Mouse (Mus musculus) urinary bladder, postnatal 14 days (tissue): ENCODE data around the gene Hacd4.

ENCODE experiments used
- DNase-seq: peaks from one replicate; pipeline ENCODE4 v3.0.0; 2021; ENCODE audit warnings: low spot score

The Hacd4 gene

DNA sequence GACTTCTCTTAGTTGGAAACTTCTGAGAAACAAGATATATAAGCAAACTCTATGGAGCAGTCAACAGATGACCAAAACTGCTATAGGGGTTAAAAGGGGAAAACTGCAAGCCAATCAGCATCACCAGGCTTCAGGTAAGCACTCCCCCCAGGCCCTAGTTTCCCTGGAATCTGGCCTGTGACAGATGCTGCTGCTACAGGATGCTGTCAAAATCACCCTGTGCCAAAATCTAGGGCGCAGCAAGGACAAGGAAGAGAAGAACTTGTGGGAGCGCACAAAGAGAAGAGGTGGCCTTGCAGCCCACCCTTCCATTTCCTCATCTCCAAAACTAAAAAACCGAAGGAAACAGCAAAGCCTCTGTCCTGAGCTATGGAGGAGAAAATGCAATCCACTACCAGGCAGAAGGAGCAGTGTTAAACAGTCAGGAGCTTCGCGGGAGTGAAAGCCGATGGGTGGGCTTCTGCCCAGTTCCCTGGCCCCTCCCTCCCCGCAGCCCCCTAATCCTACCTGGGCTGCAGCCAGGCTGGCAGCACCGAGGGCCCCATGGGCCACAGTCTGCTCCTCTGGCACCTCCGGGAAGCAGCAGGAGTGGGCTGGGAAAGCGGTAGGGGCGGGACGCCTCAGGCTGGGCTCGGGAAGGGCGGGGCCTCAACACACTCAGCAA lies at the start of gene Hacd4:
Gene Hacd4 (minus strand): TSS at position 603 of the 664 bp plus-strand sequence.
- DNase-seq = peak; percentile 85

DNA sequence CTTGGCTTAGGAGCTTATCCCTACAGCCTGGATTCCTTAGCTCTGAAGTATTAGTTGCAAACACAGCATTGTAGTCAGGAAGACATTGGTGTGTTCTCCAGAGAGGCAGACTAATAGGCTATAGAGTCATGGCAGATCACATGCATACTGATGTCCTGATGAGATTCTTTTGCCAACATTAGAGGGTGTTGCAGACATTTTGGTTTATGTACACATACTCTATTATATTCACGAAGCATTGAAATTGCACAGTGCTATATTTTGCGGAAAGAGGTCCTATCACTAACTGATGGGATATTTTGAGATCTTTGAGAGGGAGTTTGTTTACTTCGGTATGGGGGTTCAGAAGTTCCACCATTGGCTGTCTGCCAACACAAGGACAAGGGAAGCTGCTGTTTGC lies 49.4 kb upstream of the Hacd4 start:
- DNase-seq = no peak

DNA sequence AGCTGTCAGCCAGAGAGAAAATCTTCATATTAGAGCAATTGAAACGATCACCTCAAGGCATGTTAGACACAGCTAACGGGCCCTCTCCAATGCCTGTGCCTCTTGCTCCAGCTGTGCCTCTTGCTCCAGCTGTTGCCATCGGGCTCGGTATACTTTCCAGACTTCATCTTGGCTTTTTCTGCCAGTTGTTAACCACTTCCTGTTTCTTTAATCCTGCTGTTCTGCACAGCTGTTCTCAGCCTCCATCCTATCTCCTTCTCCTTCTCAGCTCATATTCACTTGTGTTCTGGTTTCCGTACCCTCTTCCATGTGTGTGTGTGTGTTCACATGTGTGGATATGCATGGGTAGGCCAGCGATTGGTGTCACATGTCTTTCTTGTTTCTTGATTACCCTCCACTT lies 41.4 kb upstream of the Hacd4 start:
- DNase-seq = no peak

DNA sequence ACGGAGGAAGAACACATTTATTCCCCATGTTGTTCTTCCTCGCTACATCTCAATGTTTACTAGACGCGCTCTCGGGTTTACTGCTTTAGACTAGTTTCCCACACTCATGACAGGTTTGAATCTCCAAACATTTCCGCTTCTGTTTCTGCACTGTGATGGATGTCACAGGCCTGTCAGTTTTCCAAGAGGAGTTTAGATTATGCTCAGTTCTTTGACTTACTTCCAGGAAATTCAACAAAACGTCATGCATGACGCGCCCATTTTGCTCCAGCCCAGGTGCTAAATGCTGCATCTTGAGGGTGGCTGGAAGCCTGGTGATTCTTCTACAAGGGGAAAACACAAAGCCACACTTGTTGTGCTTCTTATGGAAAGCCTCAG lies 40.1 kb upstream of the Hacd4 start:
- DNase-seq = no peak

DNA sequence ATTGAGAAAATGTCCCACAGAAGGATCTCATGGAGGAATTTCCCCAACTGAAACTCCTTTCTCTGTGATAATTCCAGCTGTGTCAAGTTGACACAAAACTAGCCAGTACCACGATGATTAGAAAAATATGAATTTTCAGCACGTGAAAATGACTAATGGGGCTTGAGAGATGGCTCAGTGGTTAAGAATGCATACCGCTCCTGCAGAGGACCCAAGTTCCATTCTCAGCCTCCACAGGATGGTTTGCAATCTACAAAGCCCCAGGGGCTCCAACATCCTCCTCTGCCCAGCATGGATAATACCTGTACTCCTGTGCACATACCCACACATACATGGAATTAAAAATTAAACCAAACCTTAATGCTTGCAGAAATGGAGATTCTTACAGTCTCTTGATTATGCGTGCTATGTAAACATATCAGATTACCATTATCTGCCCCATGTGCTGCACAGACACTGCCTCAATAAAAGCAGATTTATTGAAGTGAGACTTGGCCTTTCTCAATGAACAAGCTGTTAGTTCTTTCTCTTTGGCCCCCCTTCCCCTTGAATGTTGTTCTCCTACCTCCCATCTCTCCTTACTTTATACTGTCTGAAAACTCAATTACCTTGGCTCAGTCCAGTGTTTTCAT lies 39.6 kb upstream of the Hacd4 start:
- no peak for DNase-seq

DNA sequence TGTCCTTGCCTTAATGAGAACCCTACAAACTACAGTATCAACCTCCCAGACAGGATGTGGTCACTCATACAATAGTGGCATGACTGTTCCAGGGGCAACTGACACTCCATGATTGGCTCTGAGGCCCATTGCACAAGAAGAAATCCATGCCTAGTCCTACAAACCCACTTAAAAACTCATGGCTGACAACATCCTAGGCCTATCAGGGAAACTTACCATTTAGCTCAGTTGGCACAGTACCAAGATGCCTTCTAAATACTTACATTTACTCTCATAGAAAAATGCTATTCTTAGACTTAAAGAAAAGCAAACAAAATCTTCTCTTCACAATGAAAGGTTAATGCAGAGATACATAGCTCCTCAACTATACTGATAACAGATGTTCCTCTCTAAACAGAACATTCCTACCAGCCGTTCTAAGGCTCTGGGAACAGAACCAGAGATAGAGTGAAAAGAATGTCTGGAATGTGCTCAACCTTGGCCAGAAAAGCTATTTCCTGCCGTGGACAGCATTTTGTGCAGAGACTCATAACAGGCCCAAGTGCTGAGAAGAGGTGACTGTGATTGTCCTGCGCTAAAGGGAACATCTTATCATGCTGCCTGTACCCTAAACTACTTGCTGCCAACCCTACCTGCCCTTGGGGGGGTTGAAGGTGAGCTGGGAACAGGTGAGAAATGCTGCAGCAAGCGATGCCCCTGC lies 37.9 kb upstream of the Hacd4 start:
- peak; percentile 18 for DNase-seq

DNA sequence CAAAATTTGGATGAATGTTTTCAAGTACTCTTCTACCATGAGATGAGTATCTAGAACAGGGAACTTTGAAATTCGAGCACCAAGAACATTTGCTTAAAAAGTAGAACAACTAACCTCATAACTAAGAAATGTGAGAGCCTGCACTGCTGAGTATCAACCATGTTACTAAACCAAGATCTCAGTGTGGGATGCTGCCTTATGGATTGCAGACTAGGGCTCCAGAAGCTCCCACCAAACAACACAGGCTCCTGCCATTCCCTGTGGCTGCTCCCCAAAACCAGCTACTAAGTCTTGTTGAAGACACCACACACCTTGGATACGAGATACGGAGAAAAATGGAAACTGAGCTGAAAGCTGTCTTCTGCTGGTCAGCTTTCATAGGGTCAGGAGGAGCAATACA lies 37.4 kb upstream of the Hacd4 start:
- no peak for DNase-seq

DNA sequence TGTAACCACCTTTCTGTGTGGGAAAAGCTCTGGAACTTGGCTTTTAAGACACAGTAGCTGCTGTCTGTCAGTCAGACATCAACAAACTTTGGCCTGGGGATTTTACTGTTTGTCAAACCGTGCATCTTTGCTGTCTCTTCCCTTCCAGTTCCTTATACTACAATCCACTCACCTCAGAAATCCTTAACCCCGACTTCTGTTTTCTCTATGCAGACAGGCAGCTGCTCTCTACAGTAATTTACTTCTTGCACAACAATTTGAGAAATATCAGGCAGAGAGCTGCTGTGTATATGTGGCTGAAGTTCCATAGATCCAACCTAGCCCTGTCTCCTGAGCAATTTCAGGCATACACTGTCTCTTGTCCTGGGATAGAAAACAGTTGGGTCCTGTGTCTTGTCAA lies 32.8 kb upstream of the Hacd4 start:
- no peak for DNase-seq

DNA sequence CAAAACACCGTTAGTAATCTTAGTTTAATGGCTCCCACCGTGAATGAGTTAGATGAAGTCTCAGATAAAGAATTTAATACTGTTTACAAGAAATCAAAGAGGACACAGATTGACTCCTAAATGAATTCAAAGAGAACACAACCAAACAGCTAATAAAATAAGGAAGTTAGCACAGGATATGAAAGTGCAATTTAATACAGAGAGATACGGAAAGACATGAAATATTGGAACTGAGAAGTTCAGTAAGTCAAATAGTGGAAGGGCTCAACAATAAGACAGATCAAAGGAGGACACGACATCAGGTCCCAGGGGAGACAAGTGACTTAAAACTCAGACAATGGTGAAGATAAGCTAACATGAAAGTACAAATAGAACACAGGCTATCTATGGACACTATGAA lies 25.8 kb upstream of the Hacd4 start:
- DNase-seq = no peak

DNA sequence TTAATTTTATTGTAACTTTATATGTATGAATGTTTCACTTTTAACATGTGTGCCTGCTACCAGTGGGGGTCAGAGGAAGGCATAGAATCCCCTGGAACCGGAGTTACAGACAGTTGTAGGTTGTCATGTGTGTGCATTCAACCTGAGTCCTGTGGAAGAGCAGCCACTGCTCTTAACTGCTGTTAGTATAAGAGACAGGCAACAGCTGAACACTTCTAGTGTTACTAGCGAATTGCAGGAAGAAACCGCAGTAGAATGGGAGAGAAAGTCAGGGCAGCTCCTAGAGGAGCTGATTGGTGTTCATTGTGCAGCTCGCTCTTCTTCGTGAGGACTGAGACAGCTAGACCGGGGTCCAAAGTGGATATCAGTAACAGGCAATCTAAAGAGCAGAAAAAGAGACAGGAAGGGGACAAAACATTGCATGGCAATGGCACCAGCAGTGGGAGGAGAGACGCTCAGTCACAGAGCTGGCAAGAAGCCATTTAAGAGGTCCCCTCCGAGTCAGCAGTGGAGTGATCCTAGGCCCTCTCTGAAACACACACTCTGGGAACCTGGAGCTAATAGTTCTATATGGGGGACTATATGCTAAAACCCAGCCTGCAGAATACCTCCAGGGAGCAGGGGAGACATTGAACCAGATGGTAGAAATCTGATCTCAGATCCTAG lies 24.4 kb upstream of the Hacd4 start:
- DNase-seq = no peak

DNA sequence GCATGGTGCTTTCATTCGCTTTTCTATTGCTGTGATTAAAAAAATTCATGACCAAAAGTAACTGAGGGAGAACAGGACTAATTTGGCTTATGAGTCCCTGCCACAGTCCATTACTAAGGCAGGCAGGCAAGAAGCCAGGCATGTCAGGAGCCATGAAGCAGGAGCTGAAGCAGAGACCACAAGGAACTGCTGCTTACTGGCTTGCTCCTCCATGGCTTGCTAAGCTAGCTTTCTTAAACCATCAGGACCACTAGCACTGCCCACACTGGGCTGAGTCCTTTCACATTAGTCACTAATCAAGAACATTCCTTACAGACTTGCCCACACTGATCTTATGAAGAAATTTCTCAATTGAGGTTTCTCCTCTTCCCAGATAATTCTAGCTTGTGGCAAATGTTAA lies 23.8 kb upstream of the Hacd4 start:
- DNase-seq = no peak

DNA sequence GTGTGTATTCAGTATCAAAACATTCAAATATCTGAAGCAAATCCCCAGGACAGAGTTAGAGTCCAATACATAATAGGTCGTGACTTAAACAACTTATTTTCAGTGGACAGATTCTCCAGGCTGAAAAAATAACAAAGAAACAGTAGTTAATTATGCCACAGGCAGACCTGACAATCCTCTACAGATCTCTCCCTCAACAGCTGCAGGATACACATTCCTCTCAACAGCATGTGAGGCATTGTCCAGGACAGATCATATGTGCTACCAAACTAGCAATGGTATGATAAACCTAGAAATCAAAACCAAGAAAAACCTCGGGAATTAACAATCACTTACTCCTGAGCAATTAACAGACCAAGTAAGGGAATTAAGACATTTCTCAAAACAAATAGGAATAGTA lies 22.6 kb upstream of the Hacd4 start:
- DNase-seq = no peak

DNA sequence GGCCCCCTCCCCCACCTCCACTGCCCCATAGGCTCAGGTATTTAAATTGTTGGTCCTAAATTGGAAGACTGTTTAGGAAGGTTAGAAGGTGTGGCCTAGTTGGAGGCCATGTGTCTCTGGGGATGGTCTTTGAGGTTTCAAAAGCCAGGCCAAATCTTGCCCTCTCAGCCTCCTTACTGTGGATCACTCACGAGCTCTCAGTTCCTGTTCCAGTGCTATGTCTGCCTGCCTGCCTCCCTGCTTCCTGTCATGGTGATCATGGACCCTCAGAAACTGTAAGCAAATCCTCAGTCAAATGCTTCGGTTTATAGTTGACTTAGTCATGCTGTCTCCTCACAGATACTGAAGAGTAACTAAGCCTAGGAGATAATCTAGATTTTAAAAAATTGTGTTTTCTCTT lies 19.9 kb upstream of the Hacd4 start:
- DNase-seq = no peak

DNA sequence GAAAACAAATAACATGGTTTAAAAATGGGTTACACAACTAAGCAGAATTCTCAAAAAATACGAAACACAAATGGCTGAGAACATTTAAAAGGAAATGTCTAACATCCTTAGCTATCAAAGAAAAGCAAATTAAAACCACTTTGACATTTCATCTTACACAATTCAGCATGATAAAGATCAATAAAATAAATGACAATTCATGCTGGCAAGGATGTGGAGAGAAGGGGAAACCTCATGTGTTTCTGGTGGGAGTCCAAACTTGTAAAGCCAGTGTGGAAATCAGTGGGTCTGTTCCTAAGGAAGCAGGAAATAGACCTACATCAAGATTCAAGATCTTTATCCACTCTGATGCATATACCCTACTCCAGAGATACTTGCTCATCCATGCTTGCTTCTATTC lies 19.4 kb upstream of the Hacd4 start:
- no peak for DNase-seq

DNA sequence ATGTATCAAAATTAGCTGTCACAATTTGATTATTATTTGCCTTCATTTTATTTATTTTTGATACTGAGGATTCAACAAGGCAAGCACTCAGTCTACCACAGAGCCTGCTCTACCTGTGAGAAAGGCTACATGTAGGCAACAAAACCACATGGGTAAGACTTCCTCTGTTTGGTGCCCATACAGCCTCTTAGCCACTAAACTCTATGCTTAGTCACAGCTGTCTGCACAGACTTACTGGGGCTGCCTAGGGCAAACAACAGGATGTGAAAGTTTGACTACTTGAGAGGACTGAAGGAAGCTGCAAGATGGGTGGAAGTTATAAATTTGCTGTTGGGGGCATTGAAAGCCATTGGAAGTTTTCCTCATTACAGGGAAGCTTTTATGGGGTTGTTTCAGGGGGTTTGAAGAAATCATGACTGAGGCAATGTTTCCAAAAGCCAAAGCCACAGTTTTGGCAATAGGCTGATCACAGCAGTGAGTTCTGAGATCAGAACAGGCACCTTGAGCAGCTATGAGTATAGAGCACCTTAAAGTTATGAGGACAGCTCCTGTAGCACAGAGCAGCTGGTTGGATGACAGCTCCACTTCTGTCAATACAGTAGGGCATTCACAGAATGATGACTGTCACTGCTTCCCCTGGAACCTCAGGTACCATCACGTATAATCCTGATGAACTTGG lies 11.5 kb upstream of the Hacd4 start:
- no peak for DNase-seq

DNA sequence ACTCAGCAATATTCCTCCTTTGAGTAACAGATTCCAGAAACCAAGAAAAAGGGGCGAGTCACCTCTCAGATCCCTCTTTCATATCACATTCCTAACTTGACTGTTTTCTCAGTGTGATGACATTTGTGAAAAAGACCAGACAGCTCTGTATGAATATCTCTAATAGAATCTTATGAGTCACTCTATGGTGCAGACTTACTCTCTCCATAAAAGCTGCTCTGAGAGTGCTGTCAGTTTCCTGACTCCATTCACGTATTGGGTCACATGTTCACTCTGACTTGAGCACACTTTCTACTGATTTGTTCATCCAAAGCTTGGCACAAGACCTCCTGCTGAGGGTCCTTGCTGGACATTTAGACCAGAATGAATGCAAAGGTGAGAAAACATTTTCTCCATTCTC lies 10.2 kb upstream of the Hacd4 start:
- DNase-seq = no peak

DNA sequence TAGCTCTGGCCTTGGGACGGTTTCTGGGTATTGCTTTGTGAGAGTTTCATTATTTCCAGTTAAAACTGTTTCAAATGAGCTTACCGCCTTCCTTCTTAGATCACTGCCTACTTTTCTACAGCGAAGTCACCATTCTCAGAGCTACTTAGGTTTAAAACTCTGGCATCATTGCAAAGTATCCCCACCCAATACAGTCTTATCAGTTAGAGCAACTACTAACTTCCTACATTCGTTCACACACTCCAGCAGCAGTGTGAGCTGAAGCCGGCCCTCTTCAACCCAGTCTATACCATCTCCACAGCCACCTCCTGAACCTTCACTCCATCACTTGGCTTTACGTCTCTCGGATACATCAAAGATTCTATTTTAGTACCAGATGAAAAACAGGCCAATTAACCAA lies 2.1 kb upstream of the Hacd4 start:
- DNase-seq = no peak

DNA sequence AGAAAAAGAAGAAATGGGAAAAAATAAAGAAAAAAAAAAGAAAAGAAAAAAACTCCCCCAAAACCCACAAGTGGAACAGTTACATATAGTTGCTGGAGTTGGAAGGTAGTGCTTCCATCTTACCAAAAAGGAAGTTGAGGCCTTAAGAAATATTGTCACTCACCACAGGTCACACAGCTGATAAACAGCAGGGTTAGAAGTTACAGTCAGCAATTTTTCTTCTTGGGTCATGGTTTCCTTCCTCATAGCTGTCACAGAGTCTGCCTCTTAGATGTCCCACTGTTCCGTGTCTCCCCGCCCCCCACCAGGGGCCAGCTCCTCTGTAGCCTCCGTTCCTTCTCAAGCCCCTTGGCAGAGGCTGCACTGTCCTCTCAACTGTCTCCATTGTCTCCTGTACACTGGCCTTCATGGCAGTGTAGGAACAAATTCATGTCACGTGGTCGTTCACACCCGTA lies 968 bp upstream of the Hacd4 start:
- no peak for DNase-seq

DNA sequence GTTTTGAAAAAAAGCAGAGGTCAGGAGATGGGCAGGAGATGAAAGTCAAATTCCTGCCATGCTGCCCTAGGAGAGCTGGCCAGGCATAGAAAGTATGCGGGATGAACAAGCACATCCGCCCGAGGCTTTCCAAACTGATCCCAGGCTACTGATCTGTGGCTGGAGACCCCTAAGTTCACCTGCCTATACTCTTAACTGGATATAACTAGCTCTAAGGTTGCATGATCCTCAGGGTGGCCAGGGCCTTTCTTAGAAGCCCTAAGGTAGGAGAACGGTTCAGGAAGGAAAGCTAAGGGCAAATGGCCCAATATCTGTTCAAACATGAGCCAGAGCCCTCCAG lies 232 bp upstream of the Hacd4 start:
- DNase-seq = no peak

DNA sequence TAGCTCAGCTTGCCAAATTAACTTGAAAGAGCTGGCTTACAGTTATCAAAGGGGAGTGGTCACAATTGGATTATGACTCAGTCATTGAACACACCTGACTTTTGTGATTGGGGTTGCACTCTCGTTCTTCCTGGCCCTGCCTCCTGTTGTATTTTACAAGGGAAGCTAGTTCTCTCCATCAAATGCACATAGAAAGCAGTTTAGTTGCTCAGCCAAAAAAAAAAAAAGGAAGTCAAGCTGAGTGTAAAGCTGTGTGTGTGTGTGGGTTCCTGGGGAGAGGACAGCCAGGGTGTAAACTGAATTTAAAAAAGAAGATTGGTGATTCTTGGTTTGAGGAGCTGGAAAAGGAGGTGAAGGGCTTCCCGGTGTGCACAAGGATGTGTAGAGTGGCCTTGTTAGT lies 811 bp downstream of the Hacd4 start:
- no peak for DNase-seq

DNA sequence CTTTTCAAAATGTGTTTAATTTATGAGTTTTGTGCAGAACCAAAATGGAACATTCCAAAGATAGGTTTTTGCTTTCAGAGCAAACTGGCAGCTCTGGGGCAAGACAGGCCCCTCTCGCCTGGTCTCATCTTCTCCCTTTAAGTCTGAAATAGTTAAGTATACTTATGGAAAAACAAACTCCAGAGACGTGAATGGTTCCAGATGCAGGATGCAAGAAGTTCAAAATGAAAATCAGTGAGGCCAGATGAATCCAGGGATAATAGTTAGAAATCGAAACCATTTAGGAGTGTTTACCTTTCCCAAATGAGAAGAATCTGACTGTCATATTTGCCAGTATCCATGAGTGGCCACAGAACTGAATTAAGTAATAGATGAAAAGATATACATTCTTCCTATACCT lies 1.6 kb downstream of the Hacd4 start:
- no peak for DNase-seq

DNA sequence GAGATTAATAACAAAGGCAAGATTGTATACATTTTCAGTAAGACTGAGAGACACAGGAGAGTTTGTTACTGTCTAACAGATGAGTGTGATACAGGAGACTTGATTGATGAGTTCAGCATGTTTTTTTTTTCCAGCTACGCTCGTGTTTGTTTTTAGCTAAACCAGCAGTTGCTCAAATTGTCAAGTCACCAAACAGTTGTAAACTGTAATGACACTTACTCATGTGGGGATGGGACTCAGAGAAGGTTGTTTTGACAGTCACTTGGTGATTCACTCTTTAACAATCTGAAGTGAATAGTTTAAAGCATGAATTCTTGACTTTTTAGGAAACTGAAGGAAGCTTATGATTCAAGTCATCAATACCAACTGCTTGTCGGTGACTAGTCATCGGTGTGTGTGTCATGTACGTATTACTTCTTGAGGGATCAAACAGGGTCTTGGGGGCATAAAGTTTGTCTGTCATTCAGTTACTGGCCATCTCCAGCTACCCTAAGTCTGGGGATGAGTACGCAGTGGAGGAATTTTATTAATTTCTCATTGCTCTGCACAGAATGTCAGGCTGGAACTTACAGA lies 2.0 kb downstream of the Hacd4 start:
- no peak for DNase-seq
